Mouse (Mus musculus) urinary bladder, postnatal 10 days (tissue): Measurements from ENCODE around the gene Hist1h3b.
"Not testable (repeated sequence)": the region's sequence is repeated elsewhere in the genome, so short reads cannot be mapped to it uniquely, and the experiment has no call there.

Source experiments
- DNase-seq: peaks from one replicate; pipeline ENCODE4 v3.0.0; 2022; ENCODE audit warnings: low spot score

Gene Hist1h3b

DNA sequence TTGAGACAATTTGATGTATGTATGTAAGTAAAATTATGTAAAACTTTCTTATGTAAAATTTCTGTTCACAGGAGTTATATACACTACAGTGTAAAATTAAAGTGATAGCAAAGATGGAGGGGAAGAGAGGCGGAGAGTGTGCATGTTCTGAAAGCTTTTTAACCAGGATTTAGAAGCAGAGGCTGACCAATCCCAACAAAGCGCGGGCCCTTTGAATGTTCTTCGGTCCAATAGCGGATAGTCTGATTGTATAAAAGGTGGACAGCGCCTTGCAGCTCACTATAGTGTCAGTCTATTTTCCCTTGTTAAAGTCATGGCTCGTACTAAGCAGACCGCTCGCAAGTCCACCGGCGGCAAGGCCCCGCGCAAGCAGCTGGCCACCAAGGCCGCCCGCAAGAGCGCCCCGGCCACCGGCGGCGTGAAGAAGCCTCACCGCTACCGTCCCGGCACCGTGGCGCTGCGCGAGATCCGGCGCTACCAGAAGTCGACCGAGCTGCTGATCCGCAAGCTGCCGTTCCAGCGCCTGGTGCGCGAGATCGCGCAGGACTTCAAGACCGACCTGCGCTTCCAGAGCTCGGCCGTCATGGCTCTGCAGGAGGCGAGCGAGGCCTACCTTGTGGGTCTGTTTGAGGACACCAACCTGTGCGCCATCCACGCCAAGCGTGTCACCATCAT is at the start of gene Hist1h3b:
Hist1h3b (plus strand) TSS at position 201 of the 675 bp plus-strand sequence.
- DNase-seq, result peak; percentile 47

GRCm38 (mm10) chr13:23702801-23703200 is 49.3 kb upstream of the Hist1h3b start:
- DNase-seq, result not testable (repeated sequence)

DNA sequence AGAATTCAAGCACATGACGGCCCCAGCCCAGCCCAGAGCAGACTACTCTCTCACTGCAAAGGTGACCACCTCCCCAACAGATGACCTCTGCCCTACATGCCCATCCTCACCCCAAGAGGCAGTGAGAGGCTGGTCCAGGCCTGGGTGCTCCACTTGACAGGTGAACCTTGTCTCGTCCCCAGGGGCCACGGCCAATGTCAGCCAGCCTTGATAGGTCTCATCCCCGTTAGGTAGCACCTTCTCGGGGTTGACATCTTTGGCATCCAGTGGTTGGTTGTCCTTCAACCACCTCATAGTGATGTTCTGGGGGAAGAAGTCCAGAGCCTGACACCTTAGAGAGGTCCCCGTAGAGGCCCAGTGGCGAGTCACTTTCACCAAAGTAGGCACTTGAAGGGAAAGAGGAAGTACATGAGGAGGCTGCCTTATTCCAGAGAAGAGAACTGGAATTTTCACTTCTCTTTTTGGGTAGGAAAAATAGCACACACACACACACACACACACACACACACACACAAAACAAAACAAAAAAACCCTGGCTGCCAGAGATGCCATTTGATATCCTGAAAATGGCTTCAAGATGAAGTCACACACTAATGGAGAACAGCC is 46.2 kb upstream of the Hist1h3b start:
- DNase-seq, result no peak

GRCm38 (mm10) chr13:23706771-23707170 is 45.3 kb upstream of the Hist1h3b start:
- DNase-seq, result no peak

- no peak for DNase-seq
Observed at GRCm38 (mm10) chr13:23708041-23708440, 44.0 kb upstream of the Hist1h3b start.

DNA sequence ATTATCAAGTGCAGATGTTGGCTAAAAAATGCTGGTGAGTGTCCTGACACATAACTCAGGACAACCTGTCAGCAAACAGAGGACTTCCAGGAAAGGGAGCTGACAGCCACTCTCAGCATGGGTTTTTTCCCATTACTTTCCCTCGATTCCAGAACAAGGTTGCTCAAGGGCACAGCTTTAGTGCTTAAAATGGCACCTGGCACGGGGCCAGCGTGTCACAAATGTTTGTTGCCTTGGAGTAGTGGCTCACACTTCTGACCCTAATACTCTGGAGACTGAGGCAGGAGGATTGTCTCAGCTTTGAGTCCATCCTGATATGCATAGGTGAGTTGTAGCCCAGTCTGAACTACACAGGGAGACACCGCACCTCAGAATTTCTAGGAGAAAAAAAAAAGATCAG is 43.4 kb upstream of the Hist1h3b start:
- DNase-seq, result no peak

DNA sequence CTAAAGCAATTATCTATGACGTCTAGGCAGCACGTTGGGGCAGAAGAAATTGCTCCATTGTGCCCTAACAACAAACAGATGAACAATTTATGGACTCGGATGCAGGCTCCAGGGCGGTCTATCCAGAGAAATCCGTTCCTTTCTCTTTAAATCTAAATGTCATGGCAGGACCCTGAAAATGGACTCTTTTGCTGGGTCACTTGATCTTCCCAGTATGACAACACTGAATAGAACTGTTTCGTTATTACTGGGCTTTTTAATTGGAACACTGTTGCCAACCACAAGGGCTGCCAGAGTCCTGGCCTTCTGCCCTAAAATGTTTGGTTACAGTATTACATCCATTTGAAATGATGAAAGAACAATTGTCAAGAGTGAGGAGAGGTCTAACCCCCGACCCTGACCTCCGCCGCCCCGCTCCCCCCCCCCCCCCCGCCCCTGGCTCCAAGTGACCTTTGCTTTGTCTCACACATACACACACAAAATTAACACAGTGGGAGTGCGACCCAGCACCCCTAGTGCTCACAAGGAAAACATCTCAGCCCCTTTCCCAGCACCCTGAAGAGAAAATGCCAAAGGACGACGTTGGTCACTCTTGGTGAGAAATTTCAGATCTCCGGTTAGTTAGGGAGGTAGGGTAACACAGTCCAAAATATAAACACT is 42.2 kb upstream of the Hist1h3b start:
- DNase-seq, result no peak

GRCm38 (mm10) chr13:23710374-23711089 is 41.5 kb upstream of the Hist1h3b start, which contains the start of gene Hfe:
Gene Hfe, minus strand, starts transcription at chr13:23710854.
- no peak for DNase-seq

- DNase-seq, result no peak
Observed at GRCm38 (mm10) chr13:23716261-23717042, 35.6 kb upstream of the Hist1h3b start.

DNA sequence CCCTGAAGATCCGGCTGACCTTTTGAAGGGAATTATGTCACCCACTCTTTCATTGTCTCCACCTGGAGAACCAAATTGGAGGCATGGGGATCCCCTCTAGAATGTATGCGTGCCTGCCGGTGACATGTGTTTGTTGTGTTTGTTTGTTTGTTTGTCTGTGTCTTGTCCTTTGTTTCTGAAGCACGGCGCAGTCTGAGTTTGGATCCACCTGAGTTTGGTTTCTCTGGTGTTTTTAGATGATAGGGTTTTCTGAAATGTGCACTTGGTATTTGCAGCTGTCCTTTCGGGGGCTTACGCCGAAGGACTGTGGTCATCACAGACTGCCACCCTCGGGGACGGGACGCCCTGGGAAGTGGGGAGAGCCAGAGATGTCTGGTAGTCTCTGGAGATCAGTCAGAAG is 34.9 kb upstream of the Hist1h3b start:
- DNase-seq, result no peak

DNA sequence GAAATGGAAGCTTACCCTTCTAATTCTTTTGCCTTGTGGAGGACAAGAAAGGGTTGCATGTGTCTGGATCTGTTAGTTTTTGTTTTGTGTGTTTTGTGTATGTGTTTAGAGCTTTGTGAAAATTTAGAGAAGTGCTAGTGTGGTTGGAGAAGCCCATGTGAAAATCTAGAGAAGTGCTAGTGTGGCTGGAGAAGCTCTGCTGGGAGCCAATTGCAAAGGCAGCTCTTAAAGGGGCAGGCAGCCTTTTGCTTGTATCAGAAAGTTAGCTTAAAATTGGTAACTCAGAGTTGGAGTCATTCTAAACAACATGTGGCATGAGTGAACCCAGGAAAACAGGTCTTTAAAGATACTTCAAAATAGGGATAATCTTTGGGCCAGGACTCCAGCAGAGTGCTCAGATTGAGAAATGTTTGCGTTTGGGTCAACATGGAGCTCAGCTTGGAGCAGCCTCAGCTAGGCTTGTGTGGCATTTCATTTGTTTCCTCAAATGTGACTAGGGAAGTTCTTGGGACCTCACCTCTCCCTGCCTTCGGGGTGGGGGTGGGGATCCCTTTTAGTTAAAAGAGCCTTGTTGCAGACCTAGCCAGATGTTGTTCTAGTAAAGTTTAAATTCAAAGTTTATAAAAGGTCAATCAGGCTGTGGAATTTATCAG is 34.3 kb upstream of the Hist1h3b start:
- not testable (repeated sequence) for DNase-seq

DNA sequence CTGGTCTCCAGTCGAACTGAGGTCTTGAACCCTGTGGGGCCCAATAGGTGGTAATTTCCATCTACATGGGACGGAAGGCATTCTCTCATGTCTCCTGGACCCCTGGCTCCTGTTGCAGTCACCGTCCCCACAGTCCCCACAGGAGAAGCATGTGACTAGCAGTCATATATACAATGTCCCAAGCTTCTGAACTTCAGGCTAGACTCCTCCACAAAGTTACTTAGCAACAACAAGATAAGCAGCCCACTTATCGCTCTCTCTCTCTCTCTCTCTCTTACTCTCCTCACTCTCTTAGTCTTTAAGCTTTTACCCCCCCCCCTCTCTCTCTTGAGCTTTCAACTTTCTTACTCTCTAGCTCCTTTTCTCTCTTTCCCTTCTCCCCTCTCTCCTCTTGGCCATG is 27.8 kb upstream of the Hist1h3b start:
- DNase-seq, result no peak

DNA sequence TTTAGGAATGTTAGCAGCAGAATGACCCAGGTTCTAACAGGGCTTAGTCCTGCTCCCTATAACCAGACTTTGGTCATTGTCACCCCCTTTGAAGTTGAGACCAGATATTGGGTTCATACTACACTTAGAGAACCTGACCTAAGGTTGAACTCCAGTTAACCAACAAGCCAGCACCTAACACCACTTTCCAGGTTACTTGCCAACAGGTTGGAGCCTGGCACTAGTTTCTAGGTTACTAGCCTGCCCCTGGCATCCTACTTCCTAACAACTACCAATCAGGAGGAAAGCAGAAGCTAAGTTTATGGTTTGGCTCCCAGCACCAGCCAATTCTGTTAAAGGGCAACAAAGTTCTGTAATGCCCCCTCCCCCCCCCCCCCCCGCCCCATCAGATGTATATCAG is 26.9 kb upstream of the Hist1h3b start:
- DNase-seq, result no peak

GRCm38 (mm10) chr13:23728472-23729191 is 23.4 kb upstream of the Hist1h3b start:
- no peak for DNase-seq

- no peak for DNase-seq
Observed at GRCm38 (mm10) chr13:23729192-23729525, 22.9 kb upstream of the Hist1h3b start.

DNA sequence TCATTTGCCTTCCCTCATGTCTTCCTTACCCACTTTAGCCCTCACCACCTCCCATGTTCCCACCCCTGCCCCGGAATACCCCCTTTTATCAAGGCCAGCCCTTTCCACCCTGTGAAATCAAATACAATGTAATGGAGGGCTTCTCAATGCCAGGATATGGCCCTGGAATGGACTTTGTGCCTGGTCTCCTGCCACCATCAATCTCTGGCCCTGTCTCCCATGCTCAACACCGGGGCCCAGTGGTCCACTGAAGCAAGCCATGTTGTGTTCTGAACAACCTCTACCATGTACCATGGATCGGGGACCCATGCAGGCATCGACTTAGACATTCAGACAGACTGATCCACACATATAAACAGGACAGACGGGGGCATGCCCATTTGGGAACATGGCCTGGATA is 22.4 kb upstream of the Hist1h3b start:
- DNase-seq, result no peak

- DNase-seq, result no peak
Observed at GRCm38 (mm10) chr13:23730479-23730878, 21.6 kb upstream of the Hist1h3b start.

DNA sequence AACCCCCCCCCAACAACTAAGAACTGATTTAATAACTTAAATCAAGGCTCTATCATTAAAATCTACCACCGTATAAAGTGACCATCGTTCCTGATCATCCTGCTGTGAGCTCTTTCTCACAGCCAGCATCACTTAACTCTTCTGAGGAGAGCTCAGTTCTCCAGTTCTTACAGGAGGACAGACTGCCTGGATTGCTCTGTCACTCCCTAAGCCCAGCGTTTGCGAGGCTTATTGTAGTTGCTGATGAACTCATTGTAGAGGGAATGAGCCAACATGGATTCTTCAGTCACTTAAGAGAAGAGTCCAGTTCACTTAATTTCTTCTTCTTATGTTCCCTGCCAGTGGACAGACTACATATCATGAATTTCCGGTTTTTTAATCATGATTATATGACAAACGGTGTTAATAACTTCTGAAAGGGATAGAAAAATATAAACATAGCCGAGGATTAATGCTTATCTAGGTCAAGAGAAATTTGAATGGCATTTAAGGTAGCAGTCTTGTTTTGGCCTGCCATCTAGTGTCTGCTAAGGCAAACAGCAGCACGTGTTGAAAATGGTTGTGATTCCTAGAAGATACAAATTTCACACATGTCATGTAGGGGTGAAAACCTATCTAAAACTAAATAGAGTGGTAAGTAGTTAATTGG is 19.8 kb upstream of the Hist1h3b start:
- DNase-seq, result no peak

GRCm38 (mm10) chr13:23737091-23737490 is 15.0 kb upstream of the Hist1h3b start:
- no peak for DNase-seq

DNA sequence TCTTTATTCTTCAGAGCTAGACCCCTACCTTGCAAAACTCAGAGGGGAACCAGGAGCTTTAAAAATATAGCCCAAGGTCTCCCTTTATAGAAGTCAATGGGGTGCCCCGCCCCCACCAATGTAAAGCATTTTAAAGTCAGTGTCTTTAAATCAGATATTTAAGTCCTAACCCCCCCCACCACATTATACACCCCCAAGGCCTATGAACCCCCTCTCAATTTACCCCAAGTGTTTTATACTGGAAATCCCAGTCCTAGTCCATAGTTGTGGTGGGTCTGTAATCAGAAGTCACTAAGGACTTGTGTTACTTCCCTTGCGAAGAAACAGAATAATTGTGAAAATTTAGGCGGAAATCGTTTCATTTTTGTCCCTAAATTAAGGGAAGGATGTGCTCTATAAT is 14.0 kb upstream of the Hist1h3b start:
- DNase-seq, result no peak
